Mouse (Mus musculus) cerebellum, adult 2 months (tissue): ENCODE data around the gene Ngdn. TPM values are rescaled to one million over a fixed set of nuclear protein-coding genes. Genes with fewer than 3 reads are reported as not detected.

ENCODE experiments used
- DNase-seq, 2 experiments: peaks; one replicate each; pipeline ENCODE4 v3.0.0; 2021
- H3K27ac ChIP-seq: fragments of 200-500 bp; 2 replicates; pipeline ENCODE4 v1.5.1; 2012; ENCODE audit warnings: low read length, control low read depth, inconsistent platforms; ENCODE audit not compliant: insufficient read depth
- H3K27me3 ChIP-seq: fragments of 200-500 bp; 2 replicates; pipeline ENCODE4 v1.6.1; 2012; ENCODE audit warnings: inconsistent platforms, mild to moderate bottlenecking, low read length, moderate library complexity; ENCODE audit not compliant: control insufficient read depth, insufficient read depth
- H3K4me1 ChIP-seq: fragments of 200-500 bp; 2 replicates; pipeline ENCODE4 v1.6.1; 2011; ENCODE audit warnings: low read length; ENCODE audit not compliant: control insufficient read depth, insufficient read depth
- H3K4me3 ChIP-seq: fragments of 200-500 bp; replicated peaks from 2 replicates; pipeline ENCODE3; 2011; ENCODE audit warnings: mild to moderate bottlenecking, low read depth, low read length, control low read depth; ENCODE audit not compliant: insufficient read depth
- CTCF ChIP-seq: fragments of 200-500 bp; IDR thresholded peaks from 2 replicates; pipeline ENCODE4 v1.5.1; 2011; ENCODE audit warnings: low read depth, mild to moderate bottlenecking, control low read depth, low read length, moderate library complexity, borderline replicate concordance; ENCODE audit not compliant: insufficient read depth
- POLR2A ChIP-seq: fragments of 200-500 bp; IDR thresholded peaks from 2 replicates; pipeline ENCODE4 v1.6.1; 2011; ENCODE audit warnings: low read length, control low read depth, borderline replicate concordance; ENCODE audit not compliant: insufficient read depth
- WGBS: fragments of 180-500 bp; shearing (Covaris S2); methylation state at CpG from one replicate; pipeline ENCODE4 v1.1.7; 2018; 5-methylcytosine and 5-hydroxymethylcytosine counted together
- polyA plus RNA-seq: library from polyadenylated mRNA; depleted of rRNA; stranded (reverse); fragments of >200 nt; gene quantifications from 2 replicates; pipeline ENCODE4 v1.2.3, GENCODE M21; 2012

Ngdn gene
- polyA plus RNA-seq, 1 experiment: 49.4 TPM

DNA sequence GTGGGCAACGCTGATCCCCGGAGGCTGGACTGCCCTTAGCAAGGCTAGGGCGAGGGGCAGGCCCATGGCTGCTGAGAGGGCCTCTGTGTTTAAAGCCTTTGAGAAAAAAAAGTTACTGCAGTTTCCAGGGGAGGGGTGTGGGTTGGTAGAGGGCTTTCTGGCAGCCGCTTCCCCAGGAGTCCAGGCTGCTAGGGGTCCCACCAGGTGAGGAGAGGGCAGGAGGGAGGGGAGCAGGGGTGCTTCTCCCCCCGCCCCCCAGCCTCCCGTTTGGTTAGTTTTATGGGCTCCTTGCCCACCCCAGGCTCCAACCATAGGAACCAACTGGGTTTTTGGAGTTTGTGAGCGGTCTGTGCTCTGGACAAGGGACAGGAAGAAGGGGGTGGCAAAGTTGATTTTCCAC, 46.6 kb downstream of the Ngdn start:
- Histone ChIP-seq H3K27me3 (no peaks in the 10 kb centered on the region), H3K4me3 (no peak overlapping the region), H3K4me1 (peaks cover 47% of the 10 kb centered on the region), H3K27ac (no peak overlapping the region)
- peak in 1 of 2 experiments; percentile 33 for DNase-seq
- 44% methylated on average over 7 of the region's 7 CpGs for WGBS
- TF ChIP-seq CTCF: no peak

DNA sequence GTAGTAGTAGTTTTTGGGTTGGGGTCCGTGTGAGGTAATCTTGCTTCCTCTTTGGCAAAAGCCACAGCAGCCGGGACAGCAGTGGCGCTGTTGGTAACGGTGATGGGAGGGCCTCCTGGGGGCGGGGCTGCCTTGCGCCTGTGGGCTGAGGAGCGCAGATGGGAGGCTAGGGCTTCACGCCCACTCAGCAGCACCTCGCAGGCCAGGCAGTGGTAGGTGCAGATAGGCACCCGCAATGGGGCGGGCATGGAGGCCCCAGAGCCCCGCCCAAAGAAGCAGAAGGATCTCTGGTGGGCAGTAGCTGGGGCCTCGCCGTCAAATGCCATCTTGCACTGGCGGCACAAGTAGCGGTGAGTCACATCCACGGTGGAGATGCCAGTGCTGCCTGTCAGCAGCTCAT, 47.4 kb downstream of the Ngdn start:
- peak; percentile 78 to 81 for DNase-seq
- WGBS: 8% methylated on average over 17 of the region's 17 CpGs
- peak overlapping the region; percentile 95 for H3K27ac ChIP-seq
- H3K4me3 ChIP-seq: peak overlapping the region; percentile 56
- H3K27me3 ChIP-seq: no peaks in the 10 kb centered on the region
- H3K4me1 ChIP-seq: peaks cover 53% of the 10 kb centered on the region
- TF ChIP-seq POLR2A: 0 out of 2 replicates have a peak, but pooled peaks have one; percentile 24
- no peak for TF ChIP-seq CTCF

DNA sequence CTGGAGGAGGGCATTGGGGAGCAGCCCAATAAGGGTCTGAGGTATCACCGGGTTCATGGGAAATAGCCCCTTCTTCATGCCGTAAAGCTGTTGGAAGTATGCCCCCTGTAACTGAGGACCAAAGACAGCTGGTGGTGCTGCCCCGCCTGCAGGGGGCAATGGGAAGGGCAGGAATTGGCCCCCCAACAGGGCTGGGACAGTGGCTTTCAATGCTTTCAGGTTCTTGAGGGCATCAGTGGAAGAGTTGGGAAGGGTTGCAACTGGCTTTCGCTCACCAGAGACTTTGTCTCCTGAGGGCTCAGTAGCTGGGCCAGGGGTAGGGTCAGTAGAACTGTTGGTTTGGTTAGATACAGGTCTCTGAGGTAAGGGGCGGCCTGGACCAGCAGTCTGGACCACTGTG, 47.9 kb downstream of the Ngdn start:
- peak in 1 of 2 experiments; percentile 35 for DNase-seq
- Histone ChIP-seq H3K4me3 (peak overlapping the region; percentile 56), H3K27ac (peak overlapping the region; percentile 95), H3K4me1 (peaks cover 58% of the 10 kb centered on the region), H3K27me3 (no peaks in the 10 kb centered on the region)
- TF ChIP-seq POLR2A (no peak), CTCF (no peak)
- 60% methylated on average over 5 of the region's 5 CpGs for WGBS

DNA sequence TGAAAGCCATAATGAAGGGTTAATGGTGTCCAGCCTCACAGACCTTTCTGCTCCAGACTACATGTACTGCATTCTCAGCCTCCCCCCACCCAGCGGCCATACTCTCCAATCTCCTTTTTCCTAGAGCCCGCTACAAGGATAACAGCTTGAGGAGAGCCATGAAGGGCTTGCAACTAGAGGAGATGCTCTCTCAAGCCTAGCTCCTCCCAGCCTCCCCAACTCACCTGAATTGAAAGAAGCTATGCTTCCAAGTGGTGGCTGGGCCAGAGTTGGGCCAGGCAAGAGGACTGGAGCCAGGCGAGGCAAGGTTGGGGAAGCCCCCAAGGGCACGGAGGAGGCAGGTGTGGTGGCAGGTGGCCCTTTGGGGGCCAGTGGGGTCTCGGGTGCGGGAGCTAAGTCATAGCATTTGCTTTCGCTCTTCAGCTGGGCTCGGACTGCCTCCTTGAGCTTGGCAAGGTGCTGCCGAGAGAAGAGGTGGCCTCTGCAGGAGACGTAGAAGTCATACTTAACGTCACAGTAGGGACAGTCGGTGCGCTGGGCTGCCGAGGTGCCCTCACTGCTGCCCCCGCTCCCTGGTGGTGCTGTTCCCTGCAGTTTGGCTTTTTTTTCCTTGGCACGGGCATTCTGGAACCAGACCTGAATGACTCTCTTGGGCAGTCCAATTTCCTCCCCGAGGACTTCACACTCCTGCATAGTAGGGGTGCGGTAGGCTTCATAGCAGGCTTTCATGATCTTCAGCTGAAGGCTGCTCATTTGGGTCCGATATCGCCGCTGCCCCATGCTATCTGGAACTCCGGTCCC, 48.5 kb downstream of the Ngdn start:
- Histone ChIP-seq H3K4me1 (peaks cover 65% of the 10 kb centered on the region), H3K27ac (peak overlapping the region; percentile 95), H3K4me3 (peak overlapping the region; percentile 56), H3K27me3 (no peaks in the 10 kb centered on the region)
- TF ChIP-seq POLR2A (no peak), CTCF (no peak)
- 9% methylated on average over 22 of the region's 22 CpGs for WGBS
- peak; percentile 74 to 76 for DNase-seq

DNA sequence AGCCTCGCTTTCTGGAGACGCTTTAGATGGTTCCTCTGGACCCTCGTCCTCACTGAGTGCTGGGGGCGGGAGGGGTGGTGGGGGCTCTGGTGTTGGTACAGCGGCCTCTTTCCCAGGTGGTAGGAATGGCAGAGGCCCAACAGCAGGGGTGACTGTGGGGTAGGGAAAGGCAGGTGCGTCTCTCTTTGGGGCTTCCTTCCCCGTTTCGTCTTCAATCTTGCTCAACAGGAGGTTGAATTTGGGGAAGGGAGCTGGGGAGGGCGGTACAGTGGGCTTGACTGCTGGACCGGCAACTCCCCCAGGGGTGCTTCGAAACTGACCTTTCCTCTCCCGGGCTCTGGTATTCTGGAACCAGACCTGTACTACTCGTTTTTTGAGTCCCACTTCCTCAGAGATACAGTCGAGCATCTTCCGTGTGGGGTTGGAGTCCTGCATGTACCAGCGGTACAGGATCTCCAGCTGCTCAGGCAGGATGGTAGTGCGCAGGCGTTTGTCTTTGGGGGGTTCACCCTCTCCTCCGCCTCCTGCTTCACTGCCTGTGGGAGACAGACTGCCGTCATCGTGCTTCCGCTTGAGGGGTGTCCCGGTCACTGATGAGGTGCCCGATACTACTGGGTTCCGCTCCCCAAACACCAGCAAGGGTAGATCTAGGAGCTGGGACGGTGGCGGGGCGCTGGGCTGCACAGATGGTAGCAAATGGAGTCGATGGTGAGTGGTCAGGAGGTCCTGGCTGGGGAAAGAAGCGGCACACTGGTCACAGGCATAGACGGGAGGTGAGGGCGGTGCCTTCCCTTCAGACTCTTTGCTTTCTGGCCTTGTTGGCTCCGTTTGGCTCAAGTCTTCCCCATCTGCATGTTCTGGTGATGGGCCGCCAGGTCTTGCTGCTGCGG, 49.5 kb downstream of the Ngdn start:
- Histone ChIP-seq H3K4me1 (peaks cover 64% of the 10 kb centered on the region), H3K4me3 (peak overlapping the region; percentile 56), H3K27ac (peak overlapping the region; percentile 95), H3K27me3 (no peaks in the 10 kb centered on the region)
- peak; percentile 71 to 75 for DNase-seq
- WGBS: 21% methylated on average over 35 of the region's 35 CpGs
- TF ChIP-seq CTCF: no peak
- TF ChIP-seq POLR2A: no peak; the same call in 1 of the 2 replicates

DNA sequence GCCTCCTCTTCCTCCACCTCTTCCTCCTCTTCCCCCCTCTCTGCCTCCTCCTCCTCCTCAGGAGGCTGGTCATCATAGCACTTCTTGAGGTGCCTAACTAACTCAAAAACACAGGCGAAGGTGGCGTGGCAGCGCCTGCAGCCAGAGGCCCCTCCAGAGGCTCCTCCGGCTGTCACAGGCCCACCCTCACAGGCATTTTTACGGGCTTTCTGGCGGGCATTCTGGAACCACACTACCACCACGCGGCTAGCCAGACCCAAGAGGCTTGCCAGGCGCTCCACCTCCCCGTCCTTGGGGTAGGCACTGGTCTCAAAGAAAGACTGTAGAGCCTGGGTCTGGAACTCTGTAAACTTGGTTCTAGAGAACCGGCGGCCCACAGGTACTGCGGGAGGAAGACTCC, 50.1 kb downstream of the Ngdn start:
- no peak for TF ChIP-seq POLR2A
- TF ChIP-seq CTCF: no peak
- Histone ChIP-seq H3K4me3 (peak overlapping the region; percentile 56), H3K4me1 (peaks cover 64% of the 10 kb centered on the region), H3K27me3 (no peaks in the 10 kb centered on the region), H3K27ac (peak overlapping the region; percentile 95)
- WGBS: 41% methylated on average over 13 of the region's 13 CpGs
- DNase-seq: peak in 1 of 2 experiments; percentile 63

DNA sequence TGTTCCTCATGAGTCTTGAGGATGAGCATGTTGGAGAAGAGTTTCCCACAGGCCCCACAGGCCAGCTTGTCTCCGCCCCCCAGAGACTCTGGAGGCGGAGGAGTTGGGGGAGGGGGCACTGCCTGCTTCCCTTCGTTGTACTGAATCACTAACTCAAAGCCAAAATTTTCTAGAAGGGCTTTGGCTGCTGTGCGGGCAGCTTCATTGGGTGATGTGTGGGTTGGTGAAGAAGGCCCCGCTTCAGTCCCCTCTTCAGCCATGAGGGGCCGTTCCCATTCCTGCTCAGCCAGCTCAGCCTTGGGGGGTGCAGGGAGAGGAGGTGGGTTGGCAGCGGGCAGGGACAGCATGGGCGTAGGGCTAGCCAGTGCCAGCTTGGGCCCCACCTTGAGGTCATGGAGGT, 50.8 kb downstream of the Ngdn start:
- no peaks in the 10 kb centered on the region for H3K27me3 ChIP-seq
- no peak overlapping the region for H3K4me3 ChIP-seq
- DNase-seq: peak; percentile 33 to 44
- WGBS: 37% methylated on average over 8 of the region's 8 CpGs
- H3K4me1 ChIP-seq: peaks cover 65% of the 10 kb centered on the region
- no peak for TF ChIP-seq POLR2A
- TF ChIP-seq CTCF: no peak
- peak overlapping the region; percentile 95; the same call in 1 of the 2 replicates for H3K27ac ChIP-seq
